Mouse (Mus musculus): ENCODE data around the gene AU040320.
A peak's percentile ranks its signal among the peaks of the same experiment; 100 is the strongest.

The AU040320 gene

DNA sequence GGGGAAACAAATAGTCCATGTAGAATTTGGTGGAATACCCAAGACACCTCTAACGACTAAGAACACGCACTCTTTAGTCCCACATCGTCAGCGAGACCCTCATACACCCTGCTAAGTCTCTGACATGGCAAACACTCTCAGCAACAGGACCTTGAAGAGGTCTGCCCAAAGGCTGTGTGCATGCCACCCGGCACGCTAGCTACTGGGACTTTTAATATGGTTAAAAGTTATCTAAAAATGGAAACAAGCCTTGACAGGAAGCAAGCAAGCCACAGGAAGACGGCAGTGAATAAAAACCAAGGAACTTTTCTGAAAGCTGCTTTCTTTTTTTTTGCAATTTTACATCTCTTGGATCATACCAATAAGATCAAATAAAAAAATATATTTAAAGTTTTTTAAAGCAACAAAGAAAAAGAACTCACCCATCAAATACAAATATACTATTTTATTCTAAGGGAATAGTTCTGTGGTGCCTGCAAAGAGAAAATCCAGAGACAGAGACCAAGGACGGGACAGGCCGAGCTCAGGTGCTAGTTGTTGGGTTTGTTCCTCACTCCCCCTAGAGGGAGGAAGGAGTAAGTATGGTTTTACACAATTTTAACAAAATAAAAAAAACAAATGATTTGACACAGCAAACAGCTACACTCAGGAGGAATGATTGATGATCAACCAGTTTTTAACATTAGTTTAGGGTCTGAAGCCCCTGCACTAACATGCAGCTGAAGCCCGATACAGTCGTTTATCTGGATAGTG lies 108.3 kb downstream of the AU040320 start:
- no peak for DNase-seq

DNA sequence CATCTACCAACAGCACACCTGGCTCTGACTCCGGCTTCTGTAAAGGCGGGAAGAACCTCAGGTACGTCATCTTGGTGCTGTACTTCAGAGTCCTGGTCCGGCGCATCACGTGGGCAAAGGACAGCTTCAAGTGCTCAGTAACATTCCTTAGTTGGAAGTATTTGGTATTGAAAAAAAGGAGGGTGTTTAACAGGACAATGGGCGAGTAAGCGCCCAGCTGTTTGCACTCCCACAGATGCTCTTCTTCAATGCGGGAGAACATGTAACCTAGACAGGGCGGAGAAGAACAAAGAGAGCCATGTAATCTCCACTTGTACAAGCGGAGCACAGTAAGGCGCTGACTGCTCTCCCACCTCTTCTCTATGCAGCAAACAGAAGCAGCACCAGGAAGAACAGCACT lies 115.4 kb downstream of the AU040320 start:
- no peak for DNase-seq

DNA sequence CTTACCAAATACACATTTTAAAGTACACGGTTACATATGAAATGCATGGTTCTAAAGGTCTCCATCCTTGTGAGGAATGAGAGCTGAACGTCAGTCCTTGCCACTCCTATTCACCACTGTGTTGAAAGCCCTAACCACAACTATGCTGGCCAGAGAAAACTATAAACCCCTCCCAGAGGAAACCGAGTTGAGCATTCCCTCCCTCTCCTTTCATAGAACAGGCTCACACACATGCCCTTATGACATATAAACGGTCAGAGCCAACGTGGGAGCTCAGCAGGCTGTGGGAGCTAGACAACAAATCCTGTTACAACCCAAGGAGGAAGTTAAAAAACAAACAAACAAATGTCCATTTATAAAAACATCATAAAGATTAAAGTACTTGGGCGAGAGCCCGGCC lies 119.4 kb downstream of the AU040320 start:
- DNase-seq, result no peak

DNA sequence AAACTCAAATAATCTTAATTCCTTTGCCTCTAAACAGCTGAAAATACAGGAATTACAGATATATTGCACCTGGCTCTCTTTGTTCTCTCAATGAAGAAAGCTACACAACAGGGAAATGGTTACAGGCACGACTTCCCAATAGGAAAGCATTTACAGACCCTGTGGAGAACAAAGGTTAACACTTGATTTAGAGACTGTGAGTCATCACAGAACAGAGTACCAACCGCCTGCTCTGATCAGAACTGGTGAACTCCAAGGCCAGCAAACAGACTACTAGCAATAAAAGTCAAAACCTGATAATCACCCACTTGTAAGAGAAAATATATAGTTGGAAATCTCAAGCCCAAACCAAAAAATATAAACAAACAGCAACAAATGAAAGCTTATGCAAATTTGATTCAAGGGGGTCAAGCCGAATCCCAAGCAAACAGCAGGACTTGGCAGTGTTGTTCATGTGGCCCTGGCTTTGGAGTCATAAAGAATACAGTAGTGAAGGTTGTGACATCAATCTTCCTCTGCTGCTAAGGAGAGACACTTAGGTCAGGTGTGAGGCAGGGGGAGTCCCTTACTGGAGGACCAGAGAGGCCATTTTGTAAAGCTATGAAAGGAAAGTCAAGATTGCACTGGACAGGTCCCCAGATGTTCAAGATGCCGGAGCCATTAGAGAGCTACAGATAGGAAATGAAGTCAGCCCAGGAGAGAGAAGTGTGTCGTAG lies 126.4 kb downstream of the AU040320 start:
- no peak for DNase-seq

DNA sequence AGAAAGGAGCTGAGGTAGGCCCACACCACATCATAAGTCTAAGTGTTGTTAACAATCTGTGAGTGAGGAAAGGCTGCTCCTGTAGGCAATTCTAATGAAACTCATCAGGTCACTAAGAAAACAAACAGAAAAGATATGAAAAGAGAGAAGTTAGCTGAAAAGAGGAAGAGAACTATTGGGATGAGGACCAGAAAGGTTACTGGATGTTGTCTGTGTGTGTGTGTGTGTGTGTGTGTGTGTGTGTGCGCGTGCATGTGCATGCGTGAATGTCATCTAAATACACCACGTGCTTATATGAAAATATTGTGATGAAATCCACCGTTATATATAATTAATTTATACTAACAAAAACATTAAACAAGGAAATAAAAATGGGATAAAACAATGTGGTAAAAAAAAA lies 130.3 kb downstream of the AU040320 start:
- DNase-seq, result no peak

DNA sequence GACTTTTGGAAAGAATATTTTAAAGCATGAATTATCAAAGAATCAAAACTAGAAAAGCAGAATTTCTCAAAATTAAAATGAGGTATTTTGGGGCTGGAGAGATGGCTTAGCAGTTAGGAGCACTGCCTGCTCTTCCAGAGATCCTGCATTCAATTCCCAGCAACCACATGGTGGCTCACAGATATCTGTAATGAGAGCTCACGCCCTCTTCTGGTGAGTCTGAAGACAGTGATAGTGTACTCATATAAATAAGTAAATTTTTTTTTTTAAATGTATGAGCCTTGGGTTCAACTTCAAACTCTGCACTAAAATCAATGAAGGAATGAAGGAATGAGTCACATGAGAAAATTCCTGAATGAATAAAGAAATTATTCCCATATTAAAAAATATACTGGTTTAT lies 132.6 kb downstream of the AU040320 start:
- peak in 1 of 2 experiments; percentile 7 for DNase-seq

DNA sequence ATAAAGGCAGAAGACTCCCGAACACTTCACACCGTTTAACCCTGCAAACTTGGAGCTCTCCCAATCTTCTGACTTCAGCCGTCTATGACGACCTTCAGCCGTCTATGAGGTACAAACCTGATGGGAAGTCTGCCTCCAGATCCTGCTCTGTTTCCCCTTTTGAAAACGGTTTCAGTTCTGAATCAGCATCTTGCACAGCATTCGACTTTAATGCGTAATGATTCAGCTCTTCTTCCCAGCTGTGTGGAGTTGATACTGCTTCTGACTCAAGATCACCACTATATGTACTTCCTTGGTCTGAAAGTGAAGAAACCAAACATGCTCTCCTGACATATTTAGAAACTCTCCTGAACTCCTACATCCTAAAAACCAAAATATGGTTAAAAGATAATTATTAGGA lies 136.5 kb downstream of the AU040320 start:
- DNase-seq, result no peak

Measured in cerebellum, adult 18-20 months (tissue).